Mouse (Mus musculus) C2C12 (cell line): ENCODE measurements around the gene Nrxn3.

Experiments
- CEBPB ChIP-seq: IDR thresholded peaks from one replicate; pipeline ENCODE4 v1.6.1; 2011; ENCODE audit warnings: low read depth, mild to moderate bottlenecking, control low read depth, moderate library complexity
- CTCF ChIP-seq: IDR thresholded peaks from one replicate; pipeline ENCODE4 v1.5.1; 2011; ENCODE audit not compliant: control insufficient read depth, insufficient read depth, insufficient read length
- MAX ChIP-seq: IDR thresholded peaks from one replicate; pipeline ENCODE4 v1.6.1; 2011; ENCODE audit warnings: mild to moderate bottlenecking, control low read depth
- MYOD1 ChIP-seq: IDR thresholded peaks from one replicate; pipeline ENCODE4 v1.6.1; 2011; ENCODE audit warnings: low read depth; ENCODE audit not compliant: control insufficient read depth, insufficient read length
- MYOG ChIP-seq: IDR thresholded peaks from one replicate; pipeline ENCODE4 v1.6.1; 2011; ENCODE audit not compliant: control insufficient read depth, insufficient read length; ENCODE audit errors: extremely low read depth
- USF1 ChIP-seq: IDR thresholded peaks from one replicate; pipeline ENCODE4 v1.6.1; 2011; ENCODE audit warnings: low read depth, mild to moderate bottlenecking, control low read depth, moderate library complexity

DNA sequence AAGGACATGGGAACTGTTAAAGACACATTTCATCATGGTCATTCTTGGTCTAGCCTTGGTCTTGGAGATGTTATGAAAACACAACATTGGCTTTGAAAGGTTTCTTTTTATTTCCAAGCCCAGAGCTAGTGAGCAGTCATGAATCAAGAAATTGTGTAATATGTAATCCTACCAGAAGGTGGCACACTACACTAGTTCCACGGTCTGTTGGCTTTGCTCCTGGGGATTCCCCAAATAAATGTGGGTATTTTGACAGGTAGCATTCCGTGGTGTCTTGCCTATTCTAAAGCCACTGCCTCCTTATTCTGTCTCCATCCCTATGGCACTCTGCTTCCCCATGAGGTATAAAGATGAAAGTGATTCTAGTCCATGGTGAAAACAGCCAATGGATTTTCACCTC, 269.5 kb downstream of the Nrxn3 start:
- no peak for TF ChIP-seq MAX
- no peak for TF ChIP-seq CTCF
- no peak for TF ChIP-seq USF1
- TF ChIP-seq CEBPB = no peak
- no peak for TF ChIP-seq MYOG
- TF ChIP-seq MYOD1 = no peak
